Mouse (Mus musculus) midbrain, embryonic 13.5 days (tissue): ENCODE results near the gene Akr1d1. TPM values are rescaled to one million over a fixed set of nuclear protein-coding genes. Genes with fewer than 3 reads are reported as not detected.

Experiments used
- ATAC-seq: fragments of 200-750 bp; cut with Nextera tagmentation; 2 replicates; pipeline ENCODE4 v1.8.0; 2017; ENCODE audit warnings: mild to moderate bottlenecking, moderate TSS enrichment, moderate library complexity
- H3K27ac ChIP-seq: fragments of 300-500 bp; sonication (generic); 2 replicates; pipeline ENCODE4 v1.5.1; 2015; ENCODE audit warnings: inconsistent platforms, mild to moderate bottlenecking, moderate library complexity
- H3K27me3 ChIP-seq: fragments of 300-500 bp; sonication (generic); 2 replicates; pipeline ENCODE4 v1.6.1; 2015; ENCODE audit warnings: mild to moderate bottlenecking, inconsistent platforms
- H3K36me3 ChIP-seq: fragments of 300-500 bp; sonication (generic); 2 replicates; pipeline ENCODE4 v1.6.1; 2015; ENCODE audit warnings: mild to moderate bottlenecking, inconsistent platforms
- H3K4me1 ChIP-seq: fragments of 300-500 bp; sonication (generic); replicated peaks from 2 replicates; pipeline ENCODE4 v1.6.1; 2015; ENCODE audit warnings: inconsistent platforms
- H3K4me2 ChIP-seq: fragments of 300-500 bp; sonication (generic); replicated peaks from 2 replicates; pipeline ENCODE4 v1.6.1; 2015; ENCODE audit warnings: moderate library complexity, mild to moderate bottlenecking, inconsistent platforms
- H3K4me3 ChIP-seq: fragments of 300-500 bp; sonication (generic); replicated peaks from 2 replicates; pipeline ENCODE4 v1.5.1; 2015; ENCODE audit warnings: mild to moderate bottlenecking, inconsistent platforms
- H3K9ac ChIP-seq: fragments of 300-500 bp; sonication (generic); replicated peaks from 2 replicates; pipeline ENCODE4 v1.6.1; 2015; ENCODE audit warnings: mild to moderate bottlenecking, inconsistent platforms
- H3K9me3 ChIP-seq: fragments of 300-500 bp; sonication (generic); 2 replicates; pipeline ENCODE4 v1.6.1; 2016; ENCODE audit warnings: mild to moderate bottlenecking, inconsistent platforms
- WGBS: fragments of 180-500 bp; shearing (Covaris S2); methylation state at CpG from one replicate; pipeline ENCODE4 v1.1.7; 2015; 5-methylcytosine and 5-hydroxymethylcytosine counted together
- polyA plus RNA-seq: library from polyadenylated mRNA; unstranded; fragments of >200 nt; fragmentation: Nextera tagmentation; extraction: Ambion mirVana; gene quantifications from 2 replicates; pipeline ENCODE4 v1.2.1, GENCODE M21; 2015

The Akr1d1 gene
- polyA plus RNA-seq, 1 experiment from 2014 or later = not detected

DNA sequence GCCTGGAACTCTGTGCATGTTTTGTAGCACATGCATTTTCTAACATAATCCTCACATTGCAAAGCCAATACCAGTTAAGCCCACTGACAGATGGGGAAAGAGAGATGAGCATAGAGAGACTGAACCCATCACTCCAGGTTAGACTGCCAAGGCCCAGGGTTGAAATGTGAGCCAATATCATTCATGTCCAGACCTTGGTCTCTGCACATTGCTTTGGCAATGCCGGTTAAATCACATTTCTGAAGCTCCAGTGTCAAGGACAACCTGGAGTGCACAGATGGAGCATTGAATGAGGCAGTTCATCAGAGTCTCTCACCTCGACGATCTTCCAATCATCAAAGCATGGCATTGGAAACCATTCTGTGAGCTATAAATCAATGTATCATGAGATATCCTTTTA, 2.1 kb downstream of the Akr1d1 start:
- Histone ChIP-seq H3K9me3 (no peaks in the 10 kb centered on the region), H3K4me1 (no peaks in the 10 kb centered on the region), H3K27ac (no peak overlapping the region), H3K36me3 (no peaks in the 10 kb centered on the region), H3K9ac (no peak overlapping the region), H3K4me3 (no peak overlapping the region), H3K27me3 (no peaks in the 10 kb centered on the region), H3K4me2 (no peak overlapping the region)
- WGBS = 91% methylated on average over 3 of the region's 3 CpGs
- no peak for ATAC-seq

DNA sequence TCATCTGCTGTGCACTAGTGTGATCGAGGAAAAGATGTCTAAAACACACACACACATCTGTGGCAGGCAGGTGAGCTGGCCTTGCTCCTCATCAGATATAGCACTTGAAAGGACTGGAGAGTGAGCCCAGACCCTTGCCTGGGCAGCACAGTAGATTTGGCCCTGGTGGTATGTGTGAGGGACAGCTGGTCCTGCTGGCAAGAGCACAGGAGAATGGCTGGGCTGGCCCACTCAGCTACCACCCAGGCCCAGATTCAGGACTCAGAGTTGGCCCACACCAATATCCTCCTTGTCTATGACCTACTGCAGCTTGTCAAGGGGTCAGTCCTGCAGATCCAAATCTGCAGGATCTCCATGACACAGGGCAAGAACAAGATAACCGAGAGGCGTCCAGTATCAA, 6.9 kb downstream of the Akr1d1 start:
- ATAC-seq = no peak
- Histone ChIP-seq H3K9me3 (no peaks in the 10 kb centered on the region), H3K9ac (no peak overlapping the region), H3K27me3 (no peaks in the 10 kb centered on the region), H3K36me3 (no peaks in the 10 kb centered on the region), H3K4me2 (no peak overlapping the region), H3K4me3 (no peak overlapping the region), H3K27ac (no peak overlapping the region), H3K4me1 (no peaks in the 10 kb centered on the region)
- 95% methylated on average over 3 of the region's 3 CpGs for WGBS

DNA sequence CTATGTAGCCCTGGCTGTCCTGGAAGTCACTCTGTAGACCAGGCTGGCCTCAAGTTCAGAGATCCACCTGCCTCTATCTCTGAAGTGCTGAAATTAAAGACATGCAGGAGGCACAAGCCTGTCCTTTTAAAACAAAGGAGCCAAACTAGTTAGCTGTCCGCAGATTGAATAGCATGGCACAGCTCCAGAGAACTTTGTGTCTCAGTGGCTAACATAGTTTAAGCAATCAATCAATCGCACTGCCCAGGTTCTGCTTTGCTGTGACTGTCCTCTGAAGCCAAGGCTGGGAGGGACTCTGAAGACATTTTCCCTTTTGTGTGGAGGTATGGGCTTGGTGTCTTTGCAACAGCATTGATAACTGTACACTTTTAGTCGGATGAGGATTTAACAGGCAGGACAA, 7.8 kb downstream of the Akr1d1 start:
- 87% methylated on average over 3 of the region's 3 CpGs for WGBS
- Histone ChIP-seq H3K9me3 (no peaks in the 10 kb centered on the region), H3K4me2 (no peak overlapping the region), H3K36me3 (no peaks in the 10 kb centered on the region), H3K9ac (no peak overlapping the region), H3K27me3 (no peaks in the 10 kb centered on the region), H3K4me1 (no peaks in the 10 kb centered on the region), H3K27ac (no peak overlapping the region), H3K4me3 (no peak overlapping the region)
- ATAC-seq = no peak

DNA sequence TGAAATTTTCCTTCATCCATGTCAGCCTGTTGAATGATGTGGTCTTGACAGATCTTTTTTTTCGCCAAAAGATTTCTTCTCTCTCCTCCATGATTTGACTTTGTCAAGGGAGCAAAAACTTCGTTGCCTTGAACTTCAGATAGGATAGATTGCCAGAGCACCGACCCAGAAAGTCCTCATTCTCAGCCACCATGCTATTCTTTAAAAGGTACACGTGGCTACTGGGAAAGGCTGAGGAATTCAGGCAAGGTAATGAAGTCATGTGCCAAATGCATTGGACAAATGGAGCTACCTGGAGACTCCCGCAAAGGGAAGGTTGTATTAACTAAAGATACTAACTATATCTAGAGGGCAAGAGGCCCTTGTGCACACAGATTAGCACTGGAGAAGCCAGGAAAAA, 8.8 kb downstream of the Akr1d1 start:
- H3K9ac ChIP-seq = no peak overlapping the region
- no peaks in the 10 kb centered on the region for H3K27me3 ChIP-seq
- 89% methylated on average over 5 of the region's 5 CpGs for WGBS
- no peak overlapping the region for H3K27ac ChIP-seq
- H3K36me3 ChIP-seq = no peaks in the 10 kb centered on the region
- H3K4me2 ChIP-seq = no peak overlapping the region
- no peak for ATAC-seq
- no peaks in the 10 kb centered on the region for H3K9me3 ChIP-seq
- no peaks in the 10 kb centered on the region for H3K4me1 ChIP-seq
- no peak overlapping the region for H3K4me3 ChIP-seq

DNA sequence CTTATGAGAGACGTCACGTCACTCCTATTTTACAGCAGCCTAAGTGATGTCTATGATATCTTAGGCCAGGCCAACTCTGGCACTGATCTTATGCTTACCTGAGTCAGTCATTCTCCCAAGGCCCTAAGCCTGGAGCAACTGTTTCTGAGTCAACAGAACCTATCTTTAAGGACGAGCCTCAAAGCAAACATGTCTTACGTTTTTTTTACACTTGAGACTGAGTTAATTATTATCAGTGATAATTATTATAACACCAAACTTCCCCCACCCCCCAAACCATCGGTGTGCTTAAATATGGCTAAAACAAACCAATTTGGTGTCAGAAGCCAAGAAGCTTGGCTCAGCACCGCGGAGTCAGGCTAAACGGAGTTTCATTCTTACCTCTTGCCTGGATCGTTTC, 9.4 kb downstream of the Akr1d1 start:
- WGBS = 92% methylated on average over 9 of the region's 9 CpGs
- H3K4me1 ChIP-seq = no peaks in the 10 kb centered on the region
- no peak overlapping the region for H3K27ac ChIP-seq
- no peak for ATAC-seq
- H3K36me3 ChIP-seq = no peaks in the 10 kb centered on the region
- no peak overlapping the region for H3K4me3 ChIP-seq
- no peaks in the 10 kb centered on the region for H3K9me3 ChIP-seq
- no peak overlapping the region for H3K4me2 ChIP-seq
- H3K9ac ChIP-seq = no peak overlapping the region
- H3K27me3 ChIP-seq = no peaks in the 10 kb centered on the region

DNA sequence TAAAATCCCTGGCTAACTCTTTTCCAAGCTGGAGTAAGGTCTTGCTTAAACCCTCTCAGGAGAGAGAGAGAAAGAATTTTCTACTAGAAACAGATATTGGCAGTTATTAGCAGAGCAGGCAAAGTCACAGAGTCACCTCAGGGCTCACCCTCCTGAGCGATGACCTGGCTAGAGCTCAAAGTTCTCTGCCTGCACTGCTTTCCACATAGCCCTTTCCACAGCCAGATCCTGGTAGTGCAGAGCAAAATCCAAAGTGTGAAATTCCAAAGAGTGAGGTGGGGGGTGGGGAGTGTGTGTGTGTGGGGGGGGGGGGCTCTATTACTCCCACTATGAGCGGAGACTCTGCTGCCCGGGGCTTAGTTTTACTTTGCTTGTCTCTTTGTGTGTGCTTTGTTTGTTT, 10.1 kb downstream of the Akr1d1 start:
- Histone ChIP-seq H3K4me3 (no peak overlapping the region), H3K27me3 (no peaks in the 10 kb centered on the region), H3K9me3 (no peaks in the 10 kb centered on the region), H3K4me2 (no peak overlapping the region), H3K9ac (no peak overlapping the region), H3K4me1 (no peaks in the 10 kb centered on the region), H3K27ac (no peak overlapping the region), H3K36me3 (no peaks in the 10 kb centered on the region)
- no peak for ATAC-seq
- 78% methylated on average over 3 of the region's 3 CpGs for WGBS

DNA sequence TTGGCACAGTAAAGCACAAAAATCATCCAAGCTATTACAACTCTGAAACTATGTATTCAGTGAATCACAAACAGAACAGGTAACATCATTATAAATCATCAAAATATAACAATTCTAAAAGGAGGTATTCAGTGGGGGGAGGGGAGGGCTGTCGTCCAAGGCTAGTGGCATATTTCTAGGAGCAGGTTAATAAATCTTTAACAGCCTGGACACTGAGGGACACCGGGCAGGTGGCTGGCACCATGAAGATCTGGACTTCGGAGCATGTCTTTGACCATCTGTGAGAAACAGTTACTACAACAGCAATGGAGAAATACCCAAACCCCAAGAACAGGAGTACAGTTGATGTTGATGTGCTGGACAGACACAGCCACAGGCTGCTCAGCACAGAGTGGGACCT, 11.2 kb downstream of the Akr1d1 start:
- Histone ChIP-seq H3K4me1 (no peaks in the 10 kb centered on the region), H3K36me3 (no peaks in the 10 kb centered on the region), H3K4me3 (no peak overlapping the region), H3K4me2 (no peak overlapping the region), H3K9ac (no peak overlapping the region), H3K9me3 (no peaks in the 10 kb centered on the region), H3K27ac (no peak overlapping the region), H3K27me3 (no peaks in the 10 kb centered on the region)
- WGBS = 84% methylated on average over 3 of the region's 3 CpGs
- ATAC-seq = no peak

DNA sequence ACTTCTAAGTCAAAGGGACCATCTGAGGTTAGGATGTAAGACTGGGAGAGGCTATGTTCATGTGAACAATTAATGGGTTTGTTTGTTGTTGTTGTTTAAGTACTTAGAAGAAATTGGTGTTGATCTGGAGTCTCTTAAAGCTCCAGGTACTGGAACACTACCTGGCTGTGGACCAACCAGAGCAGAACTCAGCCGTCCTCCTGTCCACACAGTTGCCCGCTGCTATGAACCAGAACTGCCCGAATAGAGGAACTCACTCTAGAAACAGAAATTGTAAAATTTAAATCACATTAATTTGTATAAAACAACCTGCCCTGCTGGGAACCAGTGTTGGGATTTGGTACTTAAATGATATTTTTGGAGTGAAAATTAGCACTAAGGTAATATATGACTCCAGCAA, 12.2 kb downstream of the Akr1d1 start:
- H3K27me3 ChIP-seq = no peaks in the 10 kb centered on the region
- H3K4me1 ChIP-seq = no peaks in the 10 kb centered on the region
- no peak overlapping the region for H3K9ac ChIP-seq
- H3K36me3 ChIP-seq = no peaks in the 10 kb centered on the region
- H3K4me2 ChIP-seq = no peak overlapping the region
- no peak overlapping the region for H3K4me3 ChIP-seq
- 100% methylated on average over 3 of the region's 3 CpGs for WGBS
- no peaks in the 10 kb centered on the region for H3K9me3 ChIP-seq
- no peak overlapping the region for H3K27ac ChIP-seq
- no peak for ATAC-seq

DNA sequence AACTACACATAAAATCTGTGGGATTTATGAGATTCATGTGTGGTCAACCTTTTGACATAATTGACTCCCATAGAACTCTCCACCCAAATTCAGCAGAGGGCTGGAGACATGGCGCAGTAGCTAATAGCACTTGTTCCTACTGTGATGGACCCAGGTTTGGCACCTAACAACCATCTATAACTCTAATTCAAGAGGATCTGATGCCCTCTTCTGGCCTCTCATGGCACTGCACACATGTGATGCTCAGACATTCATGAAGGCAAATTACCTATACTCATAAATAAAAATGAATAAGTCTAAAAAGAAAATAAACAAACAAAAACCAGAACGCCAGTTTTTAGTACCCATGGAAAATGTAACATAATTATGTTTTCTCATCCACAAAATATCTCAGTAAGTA, 22.8 kb downstream of the Akr1d1 start:
- no peak overlapping the region for H3K4me3 ChIP-seq
- no peak overlapping the region for H3K4me2 ChIP-seq
- no peak overlapping the region for H3K9ac ChIP-seq
- H3K9me3 ChIP-seq = no peaks in the 10 kb centered on the region
- no peak for ATAC-seq
- no peaks in the 10 kb centered on the region for H3K36me3 ChIP-seq
- H3K27ac ChIP-seq = no peak overlapping the region
- H3K4me1 ChIP-seq = no peaks in the 10 kb centered on the region
- no peaks in the 10 kb centered on the region for H3K27me3 ChIP-seq
- 84% methylated on average over 2 of the region's 2 CpGs for WGBS

DNA sequence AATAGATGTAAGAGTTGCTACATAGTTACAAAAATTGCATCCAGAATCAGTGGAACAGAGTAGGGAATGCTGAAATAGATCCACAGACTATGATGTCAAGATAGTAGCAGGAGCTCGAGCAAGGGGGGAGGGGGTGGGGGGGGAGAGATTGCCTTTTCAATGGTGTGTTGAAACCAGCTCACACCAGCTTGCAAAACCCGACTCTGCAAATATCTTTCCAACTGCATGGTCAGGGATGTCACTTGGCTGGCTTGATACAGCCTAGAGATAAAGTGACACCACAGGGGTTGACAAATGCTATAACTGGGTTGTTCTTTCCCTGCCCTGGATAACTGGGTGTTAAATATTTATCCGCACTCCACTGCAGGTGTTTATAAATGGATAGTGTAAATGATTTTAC, 24.0 kb downstream of the Akr1d1 start:
- ATAC-seq = no peak
- H3K4me2 ChIP-seq = no peak overlapping the region
- H3K4me3 ChIP-seq = no peak overlapping the region
- no peak overlapping the region for H3K27ac ChIP-seq
- H3K4me1 ChIP-seq = no peaks in the 10 kb centered on the region
- no peaks in the 10 kb centered on the region for H3K9me3 ChIP-seq
- H3K27me3 ChIP-seq = no peaks in the 10 kb centered on the region
- WGBS = 83% methylated on average over 3 of the region's 3 CpGs
- H3K36me3 ChIP-seq = no peaks in the 10 kb centered on the region
- no peak overlapping the region for H3K9ac ChIP-seq

DNA sequence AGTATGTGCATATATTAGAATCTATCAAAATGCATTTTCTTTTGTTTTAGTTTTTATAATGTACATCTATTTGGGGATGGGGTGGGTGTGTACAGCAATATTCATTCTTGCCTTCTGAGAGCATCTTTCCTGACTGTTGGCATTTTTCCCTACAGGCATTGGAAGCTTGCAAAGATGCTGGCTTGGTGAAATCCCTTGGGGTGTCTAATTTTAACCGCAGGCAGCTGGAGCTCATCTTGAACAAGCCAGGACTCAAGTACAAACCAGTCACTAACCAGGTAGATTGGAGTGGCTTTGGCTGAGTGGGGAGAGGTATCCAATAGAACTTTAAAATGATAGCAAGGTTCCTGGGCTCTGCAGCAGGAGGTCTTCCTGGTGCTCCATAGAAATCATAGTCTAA, 24.4 kb downstream of the Akr1d1 start:
- no peak overlapping the region for H3K27ac ChIP-seq
- no peaks in the 10 kb centered on the region for H3K27me3 ChIP-seq
- H3K9ac ChIP-seq = no peak overlapping the region
- no peaks in the 10 kb centered on the region for H3K4me1 ChIP-seq
- H3K4me3 ChIP-seq = no peak overlapping the region
- H3K36me3 ChIP-seq = no peaks in the 10 kb centered on the region
- ATAC-seq = no peak
- no peak overlapping the region for H3K4me2 ChIP-seq
- WGBS = 94% methylated on average over 1 of the region's 1 CpGs
- no peaks in the 10 kb centered on the region for H3K9me3 ChIP-seq

DNA sequence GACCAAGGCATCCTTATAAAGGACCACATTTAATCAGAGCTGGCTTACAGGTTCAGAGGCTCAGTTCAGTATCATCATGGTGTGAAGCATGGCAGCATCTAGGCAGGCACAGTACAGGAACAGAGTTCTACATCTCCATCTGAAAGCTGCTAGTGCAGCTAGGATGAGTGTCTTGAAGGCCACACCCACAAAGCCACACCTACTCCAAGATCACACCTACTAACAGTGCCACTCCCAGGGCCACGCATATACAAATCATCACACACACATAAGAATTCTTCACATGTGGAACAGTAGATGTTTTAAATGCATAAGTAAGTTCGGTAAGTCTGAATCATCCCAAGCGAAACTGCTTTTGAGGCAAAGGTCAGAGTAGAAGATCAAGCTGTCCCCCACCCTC, 33.9 kb downstream of the Akr1d1 start:
- Histone ChIP-seq H3K27ac (no peak overlapping the region), H3K27me3 (no peaks in the 10 kb centered on the region), H3K4me1 (no peaks in the 10 kb centered on the region), H3K36me3 (no peaks in the 10 kb centered on the region), H3K9ac (no peak overlapping the region), H3K4me2 (no peak overlapping the region), H3K9me3 (no peaks in the 10 kb centered on the region), H3K4me3 (no peak overlapping the region)
- WGBS = 86% methylated on average over 3 of the region's 3 CpGs
- ATAC-seq = no peak

DNA sequence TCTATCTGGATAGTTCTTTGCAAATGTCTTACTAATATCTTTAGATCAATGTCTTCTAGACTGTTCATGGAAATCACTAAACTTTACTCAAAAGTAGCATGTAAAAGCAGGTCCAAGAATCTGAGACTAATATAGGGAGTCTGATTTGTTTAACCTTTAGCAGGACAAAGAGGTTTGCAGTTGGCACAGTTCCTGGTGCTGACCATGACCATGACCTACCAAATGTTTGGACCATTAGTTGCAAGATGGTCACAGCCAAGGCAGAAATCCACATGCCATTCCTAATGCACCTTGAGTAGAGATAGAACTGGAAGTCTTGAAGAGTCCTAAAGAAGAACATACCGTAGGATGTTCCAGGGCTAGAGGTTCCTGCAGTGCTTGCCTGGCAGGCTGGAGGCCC, 37.4 kb downstream of the Akr1d1 start:
- ATAC-seq = no peak
- H3K9me3 ChIP-seq = no peaks in the 10 kb centered on the region
- H3K27me3 ChIP-seq = no peaks in the 10 kb centered on the region
- no peak overlapping the region for H3K4me3 ChIP-seq
- H3K4me2 ChIP-seq = no peak overlapping the region
- no peaks in the 10 kb centered on the region for H3K36me3 ChIP-seq
- H3K9ac ChIP-seq = no peak overlapping the region
- 98% methylated on average over 1 of the region's 1 CpGs for WGBS
- no peaks in the 10 kb centered on the region for H3K4me1 ChIP-seq
- no peak overlapping the region for H3K27ac ChIP-seq
